Mouse (Mus musculus) cerebellum, postnatal 25 days (tissue): Measurements from ENCODE around the gene Musk.
"Not testable (repeated sequence)": the region's sequence is repeated elsewhere in the genome, so short reads cannot be mapped to it uniquely, and the experiment has no call there.

Experiments
- DNase-seq, 2 experiments: peaks; one replicate each; pipeline ENCODE4 v3.0.0; 2021; ENCODE audit warnings: mixed read lengths in 2 of 2

The Musk gene

GRCm38 (mm10) chr4:58285687-58286086 is at the start of gene Musk:
TSS of gene Musk (plus strand) at chr4:58285960.
- no peak for DNase-seq

GRCm38 (mm10) chr4:58240416-58240815 is 45.3 kb upstream of the Musk start:
- no peak for DNase-seq

DNA sequence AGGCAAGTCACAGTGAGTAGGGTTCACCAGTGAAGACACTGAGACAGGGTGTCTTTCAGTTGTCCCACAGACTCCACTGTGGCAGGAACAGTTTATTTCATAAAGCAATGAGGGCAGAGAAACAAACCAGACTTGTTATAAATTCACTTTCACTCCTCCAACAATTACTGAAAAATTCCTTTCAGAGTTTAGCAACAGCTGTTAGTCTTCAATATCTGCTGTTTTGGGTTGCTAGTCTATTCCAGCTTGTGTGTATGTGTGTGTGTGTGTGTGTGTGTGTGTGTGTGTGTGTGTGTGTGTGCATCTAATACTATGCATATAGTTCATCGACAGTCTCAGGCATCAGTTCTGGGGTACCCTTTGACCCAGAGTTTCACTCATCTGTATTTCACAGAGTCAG is 40.2 kb upstream of the Musk start:
- DNase-seq = no peak

DNA sequence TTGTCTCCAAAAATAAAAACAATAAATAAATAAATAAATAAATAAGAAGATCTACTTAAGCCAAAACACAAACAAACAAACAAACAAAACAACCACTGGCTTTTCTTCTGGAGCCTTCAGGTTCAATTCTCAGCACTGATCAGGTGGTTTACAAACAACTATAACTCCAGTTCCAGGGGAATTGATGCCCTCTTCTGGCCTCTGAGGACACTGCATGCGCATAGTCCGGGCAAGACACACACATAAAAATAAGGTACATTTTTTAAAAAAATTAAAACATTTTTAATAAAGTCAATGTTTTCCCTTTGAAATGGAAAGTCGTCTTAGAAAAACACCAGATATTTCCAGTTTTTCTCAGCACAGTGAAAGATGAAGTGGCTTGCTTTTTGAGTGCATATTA is 33.4 kb upstream of the Musk start:
- no peak for DNase-seq

DNA sequence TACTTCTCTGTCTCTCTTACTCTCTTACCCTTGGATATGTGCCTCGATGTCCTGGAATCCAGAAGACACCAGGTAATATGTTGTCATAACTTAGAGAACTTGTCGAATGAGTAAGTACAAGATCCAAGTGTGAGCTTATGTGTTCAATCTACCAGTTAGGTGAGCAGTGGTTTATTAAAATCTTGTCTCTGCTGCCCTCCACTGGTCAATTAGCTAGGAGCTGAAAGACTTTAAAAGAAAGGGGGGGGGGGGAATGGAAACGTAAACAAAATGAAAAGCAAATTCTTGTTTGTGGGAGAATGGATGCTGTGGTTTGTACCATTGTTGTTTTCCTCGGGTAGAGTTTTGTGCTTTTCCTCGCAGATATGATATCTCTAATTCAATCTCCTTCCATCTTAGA is 32.4 kb upstream of the Musk start:
- DNase-seq = peak; percentile 19 to 73

DNA sequence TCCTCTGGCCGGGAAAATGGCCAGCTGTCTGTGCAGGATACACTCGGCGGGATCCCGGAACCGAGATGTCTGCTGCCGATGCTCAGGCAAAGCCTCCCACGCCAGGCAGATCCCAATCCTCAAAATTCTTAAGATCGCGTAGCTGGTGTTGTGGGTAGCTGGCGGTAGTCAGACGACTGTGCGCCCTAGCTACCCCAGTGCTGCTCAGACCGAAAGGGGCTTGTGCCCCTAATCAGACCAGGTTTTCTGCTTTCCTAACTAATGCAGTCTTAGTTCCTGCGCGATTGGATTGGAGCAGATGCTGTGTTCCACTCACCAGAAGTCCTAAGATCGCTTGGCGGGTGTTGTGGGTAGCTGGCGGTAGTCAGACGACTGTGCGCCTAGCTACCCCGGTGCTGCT is 25.0 kb upstream of the Musk start:
- not testable (repeated sequence) for DNase-seq

DNA sequence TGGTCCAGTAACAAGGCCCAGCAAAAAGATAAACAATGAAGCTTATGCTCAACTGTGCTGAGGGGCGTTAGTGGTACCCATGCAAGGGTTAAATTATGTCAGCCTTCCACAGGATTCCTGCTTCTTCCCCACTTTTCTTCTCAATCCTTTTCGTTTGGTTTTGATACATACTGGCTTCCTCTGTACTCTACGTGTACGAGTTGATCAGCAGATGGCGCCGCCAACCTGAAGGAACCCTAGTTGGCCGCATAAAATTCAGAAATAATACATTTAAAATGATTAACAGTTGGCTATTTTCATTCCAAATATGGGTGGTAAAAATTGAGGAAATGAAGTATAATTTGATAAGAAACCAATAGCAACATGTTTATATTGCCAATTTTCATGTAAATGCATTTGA is 19.5 kb upstream of the Musk start:
- DNase-seq = peak; percentile 27 to 66

GRCm38 (mm10) chr4:58268897-58269542 is 16.7 kb upstream of the Musk start:
- no peak for DNase-seq

GRCm38 (mm10) chr4:58269961-58270360 is 15.8 kb upstream of the Musk start:
- no peak for DNase-seq

DNA sequence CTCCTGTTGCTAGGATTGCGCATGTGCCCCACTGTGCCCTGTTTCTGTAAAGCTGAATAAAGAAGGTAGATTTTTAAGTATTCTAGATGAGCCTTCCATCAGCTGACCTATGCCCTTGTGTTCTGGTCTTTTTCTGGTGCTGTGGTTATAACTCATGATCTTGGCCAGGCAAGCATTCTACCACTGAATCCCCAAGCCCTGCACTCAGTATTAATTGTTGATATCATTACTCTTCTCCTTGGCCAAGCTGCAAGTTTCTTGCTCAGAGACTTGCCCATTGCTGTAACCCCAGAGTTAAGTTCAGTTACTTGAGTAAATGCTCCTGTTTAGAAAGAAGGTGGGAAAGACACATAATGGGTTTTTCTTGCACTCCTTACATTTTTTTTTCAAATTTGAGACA is 14.8 kb upstream of the Musk start:
- no peak for DNase-seq

DNA sequence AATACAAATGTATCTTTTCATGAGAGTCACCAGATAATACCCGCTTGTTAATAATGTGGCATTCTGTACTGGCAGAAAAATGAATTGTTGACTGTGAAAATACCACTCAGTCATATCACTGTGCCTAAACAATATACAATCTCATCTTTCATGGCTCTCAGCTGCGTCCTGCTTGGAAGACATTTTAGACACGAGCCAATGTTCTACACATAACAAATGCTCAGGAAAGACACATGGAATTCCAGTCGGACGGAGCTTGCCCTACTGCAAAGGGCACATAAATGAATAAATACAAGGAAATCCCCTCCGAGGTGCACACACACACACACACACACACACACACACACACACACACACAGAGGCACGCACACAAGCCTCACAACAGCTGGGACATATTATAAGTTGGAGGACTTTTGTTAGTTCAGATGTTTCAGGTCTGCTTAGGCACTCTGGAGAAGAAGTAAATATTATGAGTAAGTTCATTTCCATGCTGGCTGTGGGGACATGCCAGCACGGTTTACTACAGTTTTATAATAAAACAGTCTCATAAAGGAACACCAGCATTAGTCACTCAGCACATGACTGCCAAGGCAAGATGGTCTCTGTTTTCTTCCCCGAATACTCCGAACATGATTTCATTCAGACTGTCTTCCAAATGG is 14.1 kb upstream of the Musk start:
- DNase-seq = no peak

DNA sequence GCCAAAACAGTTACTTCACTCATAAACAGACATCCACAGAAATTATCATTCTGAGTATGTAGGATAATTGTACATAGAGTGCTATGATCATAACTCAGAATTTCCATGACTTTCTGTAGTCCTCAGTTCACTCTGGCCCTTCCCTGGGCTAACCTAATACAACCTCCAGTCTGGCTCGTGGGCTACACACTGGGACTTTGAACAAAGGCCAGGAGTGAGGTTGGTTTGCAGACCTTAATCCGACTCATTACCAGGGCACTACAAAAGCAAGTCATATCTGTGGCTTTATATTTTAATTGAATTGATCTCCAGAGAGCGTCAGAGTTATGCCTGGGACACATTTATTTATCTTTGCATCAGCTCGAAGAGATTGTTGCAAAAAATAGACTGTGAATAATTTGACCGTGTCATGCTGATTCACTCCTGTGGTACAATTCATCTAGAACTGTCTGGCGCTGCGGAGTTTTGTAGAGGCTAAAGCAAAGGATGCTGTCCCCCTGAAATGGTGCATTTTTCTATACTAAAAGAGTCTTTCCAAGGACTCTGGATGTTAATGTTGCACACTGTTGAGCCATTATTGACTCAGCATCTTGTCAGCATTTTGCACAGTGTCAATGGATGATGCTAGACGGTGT is 10.4 kb upstream of the Musk start:
- no peak for DNase-seq

DNA sequence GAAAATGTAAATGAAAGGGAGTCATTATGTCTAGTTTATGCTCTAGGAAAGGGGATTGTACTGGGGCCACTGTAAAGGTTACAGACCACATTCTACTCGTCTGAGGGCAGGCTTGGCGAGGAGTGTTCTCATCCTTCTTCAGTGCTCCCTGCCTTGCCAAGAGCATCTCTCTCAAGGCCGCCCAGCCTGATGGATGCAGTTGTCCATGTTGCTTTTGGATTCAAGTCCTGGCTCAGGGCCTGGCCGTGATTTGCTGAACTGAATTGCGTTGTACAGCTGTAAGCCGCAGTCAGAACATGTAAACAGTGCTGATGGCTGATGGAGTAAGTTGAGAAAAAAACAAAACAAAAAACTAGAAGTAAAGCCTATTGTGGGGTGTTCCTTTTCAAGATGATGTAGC is 7.4 kb upstream of the Musk start:
- DNase-seq = no peak

- DNase-seq = no peak
Observed at GRCm38 (mm10) chr4:58280121-58280520, 5.6 kb upstream of the Musk start.

DNA sequence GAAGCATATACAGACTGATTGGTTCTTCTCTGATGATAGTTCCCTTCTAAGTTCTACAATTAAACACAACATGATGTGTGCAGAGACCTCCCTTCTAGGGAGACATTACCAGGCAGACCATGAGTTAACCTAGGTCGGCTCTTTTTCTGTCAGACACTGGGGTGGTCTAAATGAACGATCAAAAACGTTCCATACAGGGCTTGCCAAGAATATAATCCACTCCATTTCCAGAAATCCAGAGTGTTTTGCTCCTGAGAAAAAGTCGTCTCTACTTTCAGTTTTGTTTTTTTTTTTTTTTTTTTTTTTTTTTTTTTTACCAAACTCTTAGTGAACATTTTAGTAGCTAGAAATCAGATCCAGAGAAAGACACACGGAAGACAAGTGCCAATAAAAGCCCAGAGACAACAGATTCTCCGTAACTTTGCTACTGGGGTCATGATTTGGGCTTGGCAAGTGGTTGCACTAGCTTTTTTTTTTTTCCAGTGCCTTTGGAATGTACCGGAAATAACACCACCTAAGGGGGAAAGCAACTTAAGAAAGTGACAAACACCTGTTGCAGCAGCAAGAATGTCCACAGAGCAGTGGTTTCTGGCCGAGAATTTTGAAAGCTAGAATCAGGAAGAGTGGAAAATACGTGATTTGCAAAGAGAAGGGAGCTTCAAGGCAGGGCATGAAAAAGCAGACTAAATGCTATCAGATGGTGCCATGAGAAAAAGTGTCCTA is 769 bp downstream of the Musk start:
- no peak for DNase-seq

DNA sequence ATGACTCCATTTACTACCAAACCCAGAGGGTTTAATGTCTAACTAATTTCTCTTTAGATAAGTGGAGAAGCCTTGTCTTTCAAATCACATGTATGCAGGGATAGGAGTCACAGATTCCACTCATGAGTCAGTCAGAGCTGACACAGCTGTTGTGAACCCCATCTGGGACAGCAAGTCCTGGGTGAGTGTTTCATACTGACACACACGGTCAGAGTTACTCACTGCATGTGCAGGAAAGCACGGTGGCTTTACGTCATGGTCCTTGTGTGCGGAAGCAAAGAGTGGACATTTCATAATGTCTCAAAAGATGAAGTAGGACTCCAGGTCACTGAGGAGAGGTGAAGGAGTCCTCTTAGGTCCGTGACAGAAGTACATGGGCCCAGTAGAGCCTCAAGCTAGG is 3.0 kb downstream of the Musk start:
- DNase-seq = no peak

GRCm38 (mm10) chr4:58291828-58292227 is 6.1 kb downstream of the Musk start:
- no peak for DNase-seq

GRCm38 (mm10) chr4:58293099-58293498 is 7.3 kb downstream of the Musk start:
- no peak for DNase-seq

- DNase-seq = no peak
Observed at GRCm38 (mm10) chr4:58303862-58304261, 18.1 kb downstream of the Musk start.

DNA sequence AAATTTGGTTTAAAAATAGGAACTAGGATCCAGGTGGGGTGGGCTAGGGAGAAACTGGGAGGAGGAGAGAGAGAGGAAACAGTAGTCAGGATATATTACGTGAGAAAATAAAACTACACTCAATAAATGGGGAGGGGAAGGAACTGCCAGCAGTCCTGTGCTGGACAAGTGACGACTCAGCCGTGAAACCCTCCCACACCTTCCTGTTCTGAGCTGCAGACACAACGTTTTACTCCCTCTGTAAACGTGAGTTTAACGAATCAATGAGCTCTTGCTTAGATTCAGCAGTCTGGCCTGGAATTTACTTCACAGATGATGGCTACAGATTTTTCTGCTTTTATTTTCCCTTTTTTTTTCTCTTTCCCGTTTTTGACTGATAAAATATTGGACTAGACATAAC is 18.8 kb downstream of the Musk start:
- DNase-seq = no peak

- no peak for DNase-seq
Observed at GRCm38 (mm10) chr4:58307421-58307820, 21.7 kb downstream of the Musk start.

DNA sequence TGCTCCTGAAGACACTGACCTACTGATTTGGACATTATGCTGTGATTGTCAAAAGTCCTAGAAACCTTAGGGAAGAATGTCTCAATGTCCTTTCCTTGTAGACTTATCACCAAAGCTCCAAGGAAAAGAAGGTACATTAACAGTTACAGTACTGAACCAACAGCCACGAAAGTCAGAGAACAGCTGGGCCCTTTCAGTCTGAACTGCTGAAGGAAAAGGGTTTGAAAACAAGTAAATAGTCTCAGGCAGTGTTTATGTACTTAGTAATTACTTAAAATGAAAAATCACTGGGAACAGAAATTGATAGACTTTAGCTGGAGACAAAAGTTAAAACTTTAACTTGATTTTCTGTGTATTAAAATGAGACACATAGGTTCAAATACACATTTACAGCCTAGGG is 27.6 kb downstream of the Musk start:
- DNase-seq = no peak

- DNase-seq = no peak
Observed at GRCm38 (mm10) chr4:58314942-58315508, 29.3 kb downstream of the Musk start.
